Mouse (Mus musculus): Measurements from ENCODE around the gene 4933405O20Rik. TPM values are rescaled to one million over a fixed set of nuclear protein-coding genes. Genes with fewer than 3 reads are reported as not detected.

Gene 4933405O20Rik
- polyA plus RNA-seq (2014; fragmentation: Illumina TruSeq; extraction: RNeasy Lipid Tissue Mini Kit (QIAGEN cat#74804); ENCODE audit: low read depth, low replicate concordance): not detected

DNA sequence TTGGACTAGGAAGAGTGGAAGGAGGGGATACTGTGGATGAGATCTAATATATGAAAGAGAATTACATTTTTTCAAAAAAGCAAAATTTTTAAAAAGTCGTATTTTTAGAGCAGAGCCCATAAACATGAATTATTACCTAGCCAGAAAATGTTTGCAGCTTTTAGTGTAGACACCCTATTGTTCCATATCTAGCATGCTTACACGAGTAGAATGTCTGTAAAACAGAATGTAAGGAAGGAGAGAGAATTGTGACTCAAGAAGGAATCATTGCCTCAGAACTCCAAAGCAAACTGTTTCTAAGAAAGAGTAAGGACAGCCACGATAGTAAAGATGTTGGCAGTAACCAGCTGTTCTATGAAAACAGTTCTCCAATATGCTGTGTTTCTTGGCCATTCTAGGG is at the start of gene 4933405O20Rik:
4933405O20Rik (plus strand) TSS at position 301 of the 400 bp plus-strand sequence.

